Mouse (Mus musculus) fat pad, adult 2 months (tissue): ENCODE results near the gene Apbb2.

Experiments used
- DNase-seq: peaks from one replicate; pipeline ENCODE4 v3.0.0-alpha.2; 2011; ENCODE audit warnings: low read depth, low spot score; ENCODE audit errors: extremely low read depth

Apbb2 gene

DNA sequence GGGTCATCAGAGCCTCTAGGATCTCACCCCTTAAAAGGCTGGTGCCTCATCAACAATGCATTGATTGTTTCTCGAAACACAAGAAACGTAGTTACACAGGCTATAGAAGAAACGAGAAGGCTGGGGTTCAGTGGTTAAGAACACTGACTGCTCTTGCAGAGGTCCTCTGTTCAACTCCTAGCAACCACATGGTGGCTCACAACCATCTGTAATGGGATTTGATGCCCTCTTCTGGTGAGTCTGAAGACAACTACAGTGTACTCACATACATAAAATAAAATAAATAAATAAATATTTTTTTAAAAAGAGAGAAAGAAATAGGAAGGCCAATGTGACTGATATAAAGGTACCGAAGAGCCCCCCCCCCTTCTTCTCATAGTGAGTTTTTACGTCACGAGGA lies 228.0 kb downstream of the Apbb2 start:
- DNase-seq: no peak

DNA sequence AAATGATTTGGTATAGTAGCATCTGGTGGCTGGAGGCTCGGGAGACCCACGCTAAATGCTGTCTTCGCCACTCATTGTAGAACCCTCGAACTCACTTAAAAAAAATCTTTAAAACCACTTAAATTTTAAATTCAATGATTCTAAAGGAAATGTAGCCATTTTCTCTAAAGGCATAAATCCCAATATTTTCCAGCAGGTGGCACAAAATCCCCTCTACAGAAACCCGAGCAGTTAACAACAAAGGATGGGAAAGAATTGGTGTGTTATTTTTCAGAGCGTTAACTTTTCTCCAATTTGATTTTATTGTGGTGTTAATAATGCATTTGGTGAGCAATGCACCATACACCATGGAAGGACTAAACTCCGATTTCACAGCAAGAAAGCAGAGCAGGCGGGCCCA lies 231.1 kb downstream of the Apbb2 start:
- DNase-seq: no peak

DNA sequence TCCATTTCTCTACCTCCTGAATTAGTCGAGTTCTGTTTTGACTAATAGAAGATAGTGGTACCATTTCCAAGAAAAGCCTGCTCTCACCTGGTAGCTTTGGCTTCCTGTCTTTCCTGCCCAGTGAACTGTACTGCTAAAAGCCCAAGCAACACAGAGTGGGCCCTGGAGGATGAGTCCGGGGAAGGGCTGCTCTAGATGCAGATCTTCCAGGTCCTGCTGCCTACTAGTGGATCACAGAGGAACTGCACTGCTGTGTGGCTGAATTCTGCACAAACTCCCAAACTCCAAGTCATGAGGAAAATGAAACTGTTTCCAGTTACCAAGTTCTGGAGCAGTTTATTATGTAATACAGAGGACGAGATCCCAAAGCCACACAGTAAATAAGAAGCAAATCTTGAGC lies 232.9 kb downstream of the Apbb2 start:
- DNase-seq: no peak

DNA sequence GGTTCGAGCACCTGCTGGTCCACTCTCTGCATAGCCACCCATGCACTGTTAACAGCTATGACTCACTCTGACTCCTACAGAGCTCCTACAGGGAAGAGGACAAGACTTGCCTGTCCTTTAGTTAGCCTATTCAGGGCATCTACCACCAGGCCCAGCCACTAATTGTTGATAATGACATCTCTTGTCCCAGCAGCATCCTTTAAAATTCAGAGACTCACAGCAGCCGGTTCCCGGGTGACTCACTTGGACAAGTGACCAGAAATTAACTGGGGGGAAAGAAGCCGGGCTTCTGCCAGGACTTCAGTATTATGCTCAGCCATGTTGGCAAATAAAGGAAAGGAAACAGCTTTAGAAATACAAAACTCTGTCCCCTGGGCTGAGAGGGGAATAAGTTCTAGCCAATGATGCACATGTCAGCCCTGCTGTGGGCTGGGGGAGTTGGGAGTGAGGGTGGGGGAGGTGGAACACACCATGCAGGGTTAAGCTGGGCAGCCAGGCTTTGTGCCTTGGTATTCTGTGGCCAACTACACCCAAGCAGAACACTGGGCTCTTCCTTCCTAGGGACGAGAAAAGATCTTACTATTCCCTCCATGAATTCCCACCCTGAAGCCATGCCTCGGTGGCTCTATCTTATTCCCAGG lies 233.7 kb downstream of the Apbb2 start:
- no peak for DNase-seq

DNA sequence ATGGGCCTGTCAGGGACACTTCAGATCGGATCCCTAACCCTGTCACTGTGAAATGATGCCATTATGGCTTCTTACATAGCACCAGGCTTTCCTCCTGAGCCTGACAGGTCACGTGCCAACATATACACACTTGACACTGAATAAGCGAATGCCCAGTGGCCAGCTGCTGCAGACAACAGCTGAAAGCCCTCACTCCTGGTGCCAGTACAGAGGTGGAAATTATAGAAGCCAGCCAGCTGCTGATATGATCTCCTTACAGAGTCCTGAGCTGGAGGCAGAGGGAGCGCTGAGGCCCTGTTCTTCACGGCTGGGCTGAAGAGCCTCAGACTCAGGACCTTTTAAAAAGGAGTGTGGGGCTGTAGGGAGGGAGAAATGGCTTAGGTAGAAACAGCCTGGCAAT lies 234.5 kb downstream of the Apbb2 start:
- no peak for DNase-seq

DNA sequence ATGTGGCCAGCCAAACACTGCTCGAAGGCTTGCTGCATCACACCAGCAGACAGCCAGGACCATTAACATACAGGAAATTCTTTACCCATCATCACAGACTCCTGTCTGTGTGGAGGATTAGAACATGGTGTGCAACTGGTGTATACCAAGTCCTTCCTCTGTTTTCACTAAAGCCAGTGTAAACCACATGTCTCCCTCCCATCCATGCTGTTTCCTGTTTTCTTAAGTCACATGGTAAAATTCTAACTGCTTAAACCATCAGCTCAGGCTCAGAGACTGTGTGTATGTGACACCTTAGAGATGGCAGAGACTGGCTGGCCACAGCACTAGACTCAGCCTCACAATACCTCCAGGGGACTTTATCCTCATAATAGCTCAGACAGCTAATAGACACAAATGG lies 236.5 kb downstream of the Apbb2 start:
- DNase-seq: no peak

DNA sequence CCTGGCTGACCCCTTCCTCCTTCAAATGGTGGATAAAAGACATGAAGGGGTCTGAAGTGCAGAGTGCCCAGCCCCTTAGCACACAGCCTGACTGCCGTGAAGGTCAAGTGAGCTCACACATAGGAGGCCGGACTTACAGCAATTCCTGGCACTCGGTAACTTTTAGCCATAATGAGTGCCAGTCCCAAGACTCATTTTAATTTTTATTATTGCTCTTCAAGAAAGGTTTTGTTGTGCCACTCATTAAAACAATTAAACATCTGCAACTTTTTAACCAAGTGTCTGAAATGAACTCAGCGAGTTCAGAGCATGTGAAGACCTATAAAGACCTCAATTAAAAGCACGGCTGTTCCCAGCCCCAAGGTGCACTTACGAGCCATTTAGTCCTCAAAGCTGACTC lies 239.6 kb downstream of the Apbb2 start:
- DNase-seq: no peak

DNA sequence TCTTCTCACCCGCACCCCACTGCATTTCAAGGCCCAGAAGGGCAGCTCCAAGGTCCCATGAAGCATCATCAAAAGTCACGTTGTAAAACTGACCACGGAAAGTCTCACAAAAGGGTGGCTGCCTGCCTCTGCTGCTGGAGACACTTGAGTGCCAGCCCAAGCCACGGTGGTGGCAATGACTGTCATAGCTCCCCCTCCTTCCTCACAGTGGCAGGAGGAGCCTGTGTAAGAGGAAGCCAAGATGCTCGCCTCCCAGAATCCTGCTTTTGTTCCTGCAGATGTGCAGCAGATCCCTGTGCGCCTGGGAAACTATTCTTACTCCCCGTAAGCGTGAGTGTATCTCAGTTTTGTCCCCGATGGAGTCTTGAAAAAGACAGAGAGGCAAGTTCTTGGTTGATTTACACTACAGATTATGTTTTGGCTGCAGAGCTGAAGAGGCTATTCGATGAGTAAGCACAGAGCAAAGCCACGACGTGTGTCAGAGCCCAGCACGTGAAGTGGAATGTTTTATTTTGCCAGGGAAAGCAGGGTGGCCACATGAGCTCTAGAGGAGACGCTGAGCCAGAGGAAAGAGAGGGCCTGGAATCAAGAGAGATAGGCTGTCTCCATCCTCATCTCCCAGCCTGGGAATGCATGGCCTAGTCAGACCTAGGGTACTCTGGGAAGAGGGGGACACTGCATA lies 241.9 kb downstream of the Apbb2 start:
- no peak for DNase-seq

DNA sequence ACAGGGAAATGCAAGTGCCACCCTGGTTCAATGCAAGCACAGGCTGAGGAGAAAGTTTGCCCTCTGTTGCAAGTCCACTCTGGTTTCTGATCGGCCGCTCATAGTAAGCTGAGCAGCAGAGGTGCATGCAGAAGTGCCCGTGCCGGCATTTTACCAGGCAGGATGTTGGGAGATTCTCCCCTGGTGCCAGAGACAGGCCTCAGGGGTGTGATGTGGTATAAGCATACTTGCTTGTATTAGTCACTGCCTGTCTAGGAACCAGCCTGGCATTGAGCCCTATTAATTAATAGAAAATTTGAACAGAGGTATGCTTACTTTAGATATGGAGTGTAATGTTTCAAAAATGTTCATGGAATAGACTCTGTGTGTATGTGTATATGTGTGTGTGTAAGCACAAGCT lies 244.2 kb downstream of the Apbb2 start:
- no peak for DNase-seq

DNA sequence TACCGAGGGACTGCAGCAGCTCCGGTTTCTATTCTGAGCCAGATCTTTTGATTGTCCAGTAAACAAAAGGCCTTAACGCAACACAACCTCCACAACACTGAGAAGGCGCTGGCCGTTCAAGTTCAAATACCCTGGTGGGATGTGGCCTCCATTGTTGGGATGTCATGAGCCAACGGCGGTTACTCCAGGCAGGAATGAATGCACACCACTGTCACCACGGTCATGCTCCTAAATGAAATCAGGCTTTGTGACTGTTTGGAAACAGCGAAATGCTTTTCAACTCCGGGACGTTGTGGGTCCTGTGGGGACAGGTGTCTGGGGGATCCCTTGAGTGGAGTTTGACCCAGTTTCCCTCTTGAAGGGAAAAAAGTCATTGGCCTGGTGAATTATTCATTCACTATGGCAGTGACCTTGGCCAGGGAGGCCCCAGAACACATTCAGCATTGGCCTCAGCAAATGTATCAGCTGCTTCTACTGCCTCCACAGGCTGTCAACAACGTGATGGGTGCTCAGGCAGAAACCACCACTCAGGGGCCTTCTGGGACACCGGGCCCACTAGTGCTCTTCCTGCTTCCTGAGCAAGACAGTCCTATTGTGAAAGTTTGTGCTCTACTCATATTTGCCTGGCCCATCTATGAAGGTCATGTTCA lies 244.9 kb downstream of the Apbb2 start:
- DNase-seq: no peak

DNA sequence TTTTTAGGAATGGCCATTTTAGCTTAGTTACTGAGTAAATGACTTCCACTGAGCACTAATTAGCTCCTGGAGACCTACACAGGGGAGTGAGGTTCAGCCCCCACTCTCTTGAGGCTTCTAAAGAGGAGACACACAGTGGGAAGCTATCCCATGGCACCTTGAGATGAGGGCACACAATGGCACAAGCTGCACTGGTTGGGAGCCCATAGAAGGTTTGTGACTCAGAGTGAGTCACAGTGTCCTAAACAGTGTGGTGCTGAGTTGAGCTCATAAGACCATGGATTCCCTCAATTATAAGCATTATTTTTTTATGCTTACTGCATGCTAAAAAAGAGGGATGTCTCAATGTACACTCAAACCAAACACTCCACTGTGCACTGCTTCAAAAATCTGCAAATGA lies 247.5 kb downstream of the Apbb2 start:
- DNase-seq: no peak

DNA sequence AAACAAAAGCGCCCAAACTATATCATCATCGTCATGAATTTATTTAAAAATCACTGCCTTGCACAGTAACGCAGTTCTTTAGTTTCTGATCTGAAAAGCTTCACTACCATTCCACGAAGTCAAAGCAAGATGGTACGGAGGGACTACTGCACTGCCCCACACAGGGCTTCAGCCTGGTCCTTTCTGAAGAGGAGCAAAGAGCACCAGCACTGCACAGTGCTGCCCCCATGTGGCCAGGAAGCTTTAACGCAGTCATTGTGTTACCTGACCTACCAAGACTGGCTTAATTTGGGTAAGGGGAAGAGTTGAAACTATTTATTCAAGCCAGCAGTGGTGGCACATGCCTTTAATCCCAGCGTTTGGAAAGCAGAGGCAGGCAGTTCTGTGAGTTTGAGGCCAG lies 249.6 kb downstream of the Apbb2 start:
- no peak for DNase-seq

DNA sequence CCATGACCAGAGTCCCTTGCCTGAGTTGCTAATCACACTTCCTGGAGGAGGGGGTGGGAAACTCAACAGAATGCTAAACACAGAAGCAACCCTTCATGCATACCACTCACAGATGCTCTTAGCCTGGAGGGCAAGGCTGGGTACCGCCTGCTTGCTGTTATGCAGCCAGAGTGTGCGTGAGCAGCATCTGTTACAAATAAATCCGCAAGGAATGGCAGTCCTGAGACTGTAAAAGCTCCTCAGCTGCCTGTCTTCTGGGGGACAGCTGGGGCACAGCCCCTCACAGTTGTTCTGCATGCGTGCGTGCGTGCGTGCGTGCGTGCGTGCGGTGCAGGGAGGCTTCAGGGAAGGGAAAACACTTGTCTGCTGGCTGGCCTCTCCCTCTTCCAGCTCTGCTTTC lies 250.9 kb downstream of the Apbb2 start:
- DNase-seq: no peak

DNA sequence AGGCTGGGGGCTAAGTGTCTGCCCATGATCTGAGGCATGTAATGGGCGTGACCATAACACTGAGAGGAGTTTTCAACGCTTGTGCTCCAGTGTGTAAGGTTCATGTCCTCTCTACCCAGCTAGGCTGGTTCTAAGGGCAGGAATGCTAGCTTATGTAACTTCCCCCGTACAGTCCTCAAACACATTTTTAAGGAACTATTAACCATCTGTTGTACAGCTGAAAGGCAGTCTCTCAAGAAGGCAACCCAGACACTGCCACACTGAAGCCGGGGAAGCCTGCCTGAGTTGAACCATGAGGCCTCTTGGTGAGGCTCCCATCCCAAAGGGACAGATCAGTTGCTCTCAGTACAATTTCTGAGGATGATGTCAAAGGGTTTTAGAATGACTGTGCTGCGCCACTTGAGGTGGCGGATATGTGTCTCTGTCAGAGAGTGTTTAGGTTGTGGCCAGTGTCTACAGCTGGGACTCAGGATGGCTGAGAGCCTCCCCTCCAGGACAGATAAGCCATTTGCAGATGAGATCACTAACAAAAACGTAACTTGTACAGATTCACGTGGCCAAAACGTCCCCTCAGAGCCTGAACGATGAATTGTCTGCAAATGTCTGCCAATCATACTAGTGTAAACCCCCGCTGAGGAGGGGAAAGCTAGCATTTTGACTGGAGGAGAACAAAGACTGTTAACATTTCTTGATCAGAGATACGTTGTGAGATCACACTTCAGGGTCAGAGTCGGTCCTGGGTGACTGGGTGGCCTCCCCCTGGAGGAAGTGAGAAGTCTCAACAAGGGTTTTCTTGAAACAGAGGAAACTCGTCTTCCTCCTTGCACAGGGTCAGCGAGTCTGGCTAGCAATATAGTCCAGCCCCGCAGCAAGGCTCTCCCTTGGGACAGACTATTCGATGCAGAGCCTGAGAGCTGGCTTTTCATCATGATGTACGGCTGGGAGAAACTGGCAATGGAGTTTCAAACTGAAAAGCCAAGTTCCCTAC lies 255.0 kb downstream of the Apbb2 start:
- no peak for DNase-seq

DNA sequence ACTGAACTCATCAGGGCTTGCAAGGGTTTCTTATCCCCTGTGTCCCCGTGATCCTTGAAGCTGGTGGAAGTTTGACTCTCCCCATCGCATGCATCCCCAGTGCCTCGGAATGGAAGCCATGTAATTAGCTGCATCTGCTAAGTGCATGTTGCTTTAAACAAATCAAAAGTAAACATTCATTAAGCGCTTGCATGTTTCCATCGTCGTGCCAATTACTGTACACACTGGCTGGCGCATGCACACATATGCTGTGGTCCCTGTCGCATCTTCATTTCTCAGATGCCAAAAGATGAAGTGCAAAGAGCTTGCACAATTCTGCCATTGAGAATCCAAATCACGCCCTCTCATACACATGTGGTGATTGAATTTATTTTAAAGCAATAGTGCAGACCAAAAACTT lies 257.8 kb downstream of the Apbb2 start:
- DNase-seq: no peak

DNA sequence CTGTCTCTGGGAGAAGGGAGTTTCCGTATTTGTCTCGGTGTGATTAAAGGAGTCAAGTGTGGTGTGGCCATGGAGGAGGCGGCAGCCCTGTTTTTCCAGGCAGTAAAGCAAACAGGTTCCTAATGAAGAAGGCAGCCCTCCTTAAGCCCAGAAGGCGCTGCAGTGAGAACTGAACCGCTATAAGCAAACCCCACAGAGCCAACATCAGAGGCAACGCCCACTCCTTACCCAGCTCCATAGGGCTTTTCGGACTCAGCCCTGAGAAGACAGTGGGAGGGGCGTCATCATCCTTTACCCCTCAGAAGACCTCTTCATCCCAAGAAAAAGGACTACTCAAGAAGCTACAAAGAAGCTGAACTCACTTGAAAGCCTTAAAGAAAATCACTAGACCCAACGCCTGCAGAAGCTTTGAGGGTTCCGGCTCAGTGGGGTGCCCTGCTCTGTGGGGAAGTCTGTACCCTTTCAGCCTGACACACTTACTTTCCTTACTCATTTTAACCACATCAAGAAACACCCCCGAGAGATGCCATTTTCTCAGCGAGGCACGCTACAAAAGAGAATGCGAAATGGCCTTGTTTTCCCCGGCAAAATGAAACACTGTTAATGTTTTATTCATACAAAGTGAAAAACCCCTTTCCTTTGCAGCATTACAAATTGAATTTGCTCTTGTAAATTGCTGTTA lies 258.7 kb downstream of the Apbb2 start:
- DNase-seq: no peak

DNA sequence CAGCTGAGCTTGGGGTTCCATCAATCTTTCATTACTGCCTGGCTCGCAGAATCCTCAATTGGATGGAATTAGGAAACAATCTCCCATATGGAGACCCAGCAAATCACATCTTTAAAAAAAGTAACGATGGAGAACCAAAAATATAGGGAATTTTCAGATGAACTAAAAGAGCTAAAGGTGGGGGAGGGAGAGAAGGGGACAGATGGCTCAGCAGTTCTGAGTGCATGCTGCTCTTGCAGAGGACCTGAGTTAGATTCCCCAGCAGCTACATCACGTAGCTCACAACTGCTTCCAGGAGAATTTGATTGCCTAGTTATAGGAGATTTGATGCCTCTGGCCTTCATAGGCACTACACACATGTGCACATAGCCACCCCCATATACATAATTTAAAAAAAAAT lies 263.4 kb downstream of the Apbb2 start:
- DNase-seq: no peak

DNA sequence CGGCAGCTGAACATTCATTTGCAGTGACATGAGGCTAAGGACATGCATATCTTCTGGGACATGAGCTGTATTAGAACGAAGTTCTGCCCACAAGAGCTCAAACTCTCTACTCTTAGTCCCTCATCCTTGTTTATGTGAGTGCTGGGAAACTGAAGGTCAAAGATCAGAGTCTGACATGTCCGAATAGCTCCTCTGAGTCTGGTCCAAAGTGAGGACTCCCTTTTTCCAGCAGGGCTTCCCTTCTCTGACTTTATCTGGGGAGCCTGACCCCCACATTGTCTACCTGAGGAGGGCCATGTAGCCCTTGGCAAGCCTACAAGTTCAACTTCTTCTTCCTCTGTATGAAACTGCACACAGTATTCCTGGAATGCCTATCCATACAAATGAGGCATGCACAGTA lies 264.7 kb downstream of the Apbb2 start:
- no peak for DNase-seq

DNA sequence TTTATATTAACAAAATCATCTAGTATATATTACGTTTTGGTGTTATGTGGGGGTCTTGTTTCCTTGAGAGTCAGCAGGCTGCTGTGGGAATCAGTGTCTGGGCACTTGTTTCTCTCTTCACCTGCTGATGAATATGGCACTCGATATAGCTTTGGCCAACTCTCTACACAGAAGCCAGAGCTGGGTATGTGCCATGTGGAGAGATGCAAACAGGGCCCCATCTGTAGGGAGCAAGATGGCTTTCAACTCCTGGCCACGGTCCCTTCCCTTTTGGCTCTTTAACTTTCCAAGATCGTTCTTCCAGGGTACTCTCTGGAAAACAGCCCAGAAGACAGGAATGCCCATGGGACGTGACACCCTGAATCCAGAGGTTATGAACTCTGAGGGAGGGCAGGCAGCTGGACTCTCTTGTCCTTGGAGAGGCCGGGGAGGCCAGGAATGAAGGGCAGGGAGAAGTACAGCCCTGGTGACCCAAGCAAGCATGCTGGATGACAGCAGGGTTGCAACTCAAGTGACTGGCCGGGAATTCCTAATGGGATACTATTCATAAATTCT lies 266.7 kb downstream of the Apbb2 start:
- no peak for DNase-seq

DNA sequence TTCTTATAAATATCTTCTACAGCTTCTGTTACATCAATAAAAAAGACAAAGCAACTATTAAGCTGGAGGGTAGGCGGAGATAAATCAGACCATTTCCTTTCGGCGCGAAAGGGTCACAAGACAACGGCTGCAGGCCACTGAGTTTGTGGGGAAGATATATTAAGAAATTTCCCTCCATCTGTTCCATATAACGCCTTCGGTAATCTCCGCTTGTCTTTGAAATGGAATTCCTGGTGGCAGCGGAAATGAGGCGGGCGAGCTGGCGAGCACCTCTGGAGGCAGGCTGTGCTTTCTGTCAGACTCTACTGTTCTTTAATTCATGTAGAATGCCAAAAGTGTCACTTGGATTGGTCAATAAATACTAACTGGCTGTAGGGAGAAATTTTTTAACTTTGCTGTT lies 267.5 kb downstream of the Apbb2 start:
- DNase-seq: no peak

DNA sequence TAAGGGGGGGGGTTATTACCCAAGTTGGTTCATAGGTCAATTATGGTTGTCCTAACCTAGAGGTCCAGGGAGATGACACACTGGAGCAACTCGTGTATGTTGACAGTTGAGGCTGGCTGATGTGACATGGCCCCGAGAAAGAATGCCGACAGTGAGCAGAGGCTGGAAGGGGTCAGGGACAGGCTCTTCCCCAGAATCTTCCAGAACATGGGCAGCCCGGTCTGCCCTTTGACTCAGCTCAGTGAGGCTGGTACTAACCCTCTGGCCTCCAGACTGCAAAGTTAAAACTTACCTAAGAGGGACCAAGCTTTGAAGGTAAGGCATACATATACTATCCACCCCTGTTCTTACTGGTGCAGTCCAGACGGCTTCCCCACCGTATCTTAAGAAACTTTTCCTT lies 268.0 kb downstream of the Apbb2 start:
- DNase-seq: no peak
